Mouse (Mus musculus): ENCODE measurements around the gene Tgm6. TPM values are rescaled to one million over a fixed set of nuclear protein-coding genes. Genes with fewer than 3 reads are reported as not detected.

Tgm6 gene
- not detected for polyA plus RNA-seq (2017; shearing (Covaris generic))

DNA sequence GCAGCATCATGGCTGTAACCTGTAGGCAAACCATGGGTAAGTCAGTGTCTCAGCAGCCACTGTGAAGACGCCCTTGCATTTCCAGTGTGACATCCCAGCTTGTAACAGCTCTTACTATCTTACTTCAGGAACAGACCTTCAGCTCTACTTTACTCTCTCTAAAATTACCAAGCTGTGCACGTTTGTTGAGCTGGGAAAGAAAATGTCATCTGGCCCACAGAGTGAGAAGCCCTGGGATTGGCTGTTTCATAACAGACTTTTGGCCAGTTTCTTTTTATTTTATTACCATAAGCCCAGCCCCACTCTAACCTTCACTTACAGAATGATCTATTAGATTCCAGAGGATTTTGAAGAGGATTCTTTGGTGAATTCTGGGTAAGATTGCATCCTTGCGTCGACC is at the start of gene Tgm6:
TSS of gene Tgm6 (plus strand) at position 301 of the 400 bp plus-strand sequence.

GRCm38 (mm10) chr2:130178706-130179506 is 66.7 kb downstream of the Tgm6 start, which contains the start of gene Snrpb:
Gene Snrpb (minus strand): TSS chr2:130179403.

GRCm38 (mm10) chr2:130194894-130195293 is 82.7 kb downstream of the Tgm6 start, which contains the start of gene Tmc2:
Gene Tmc2 (plus strand): TSS chr2:130195194.

Other genes with a start within 250 kb of the Tgm6 start
- not detected for gene Tgm3, start 100.1 kb upstream of the Tgm6 start, polyA plus RNA-seq (2017; shearing (Covaris generic))
- gene Snrpb, start 67.0 kb downstream of the Tgm6 start, polyA plus RNA-seq (2017; shearing (Covaris generic)): 475 TPM
- not detected for gene Tmc2, start 82.8 kb downstream of the Tgm6 start, polyA plus RNA-seq (2017; shearing (Covaris generic))
- gene Nop56, start 162.0 kb downstream of the Tgm6 start, polyA plus RNA-seq (2017; shearing (Covaris generic)): 348 TPM
- gene Idh3b, start 172.1 kb downstream of the Tgm6 start, polyA plus RNA-seq (2017; shearing (Covaris generic)): 188 TPM
- not detected for gene Ebf4, start 182.8 kb downstream of the Tgm6 start, polyA plus RNA-seq (2017; shearing (Covaris generic))

All from CD4-positive, CD25-positive, alpha-beta regulatory T cell, adult 9 weeks (primary cell).